8 mouse cellular contexts compared by ENCODE assay signal in genomic region chr15:102516728-102517404, GRCm38 (mm10). TPM values are rescaled to one million over a fixed set of nuclear protein-coding genes. Genes with fewer than 3 reads are reported as not detected.
DNase-seq lines count a peak whose midpoint lies in the region; ATAC-seq and TF ChIP-seq lines count a peak whose summit lies in the region.

TSS of gene Map3k12 (minus strand) at chr15:102517064.

- peak within 1 kb of the TSS; percentile 87 for H3K27ac ChIP-seq in forebrain, embryonic 14.5 days (ENCODE audit: low read depth, low read length)
- H3K27ac ChIP-seq in heart, postnatal 0 days (ENCODE audit: low read depth) = peak within 1 kb of the TSS; percentile 99
- peak within 1 kb of the TSS; percentile 76 for H3K27ac ChIP-seq in liver, embryonic 16.5 days (ENCODE audit: low read length)
- peak within 1 kb of the TSS; percentile 59 for H3K27ac ChIP-seq in olfactory bulb, adult 2 months (ENCODE audit: insufficient read depth, low read depth, low read length)

- peak; percentile 11; the same call in 1 of the 2 replicates for ATAC-seq in cerebellum, adult (ENCODE audit: insufficient number of reproducible peaks, low FRiP score, low TSS enrichment)
- peak; percentile 19 for ATAC-seq in forebrain, embryonic 14.5 days
- no peak for ATAC-seq in heart, postnatal 0 days (ENCODE audit: insufficient read depth, low read depth)
- ATAC-seq in liver, embryonic 16.5 days (ENCODE audit: low read depth) = no peak

- no peaks in the 10 kb centered on the region for H3K27me3 ChIP-seq in forebrain, embryonic 14.5 days (replicated peaks; ENCODE audit: control insufficient read depth, insufficient read depth, low read length)
- no peaks in the 10 kb centered on the region for H3K27me3 ChIP-seq in heart, postnatal 0 days (ENCODE audit: control insufficient read depth, insufficient read depth, low read length)
- H3K27me3 ChIP-seq in liver, embryonic 16.5 days (ENCODE audit: control insufficient read depth, insufficient read depth, low read depth, low read length) = peaks cover 3% of the 10 kb centered on the region; the same call in 1 of the 2 replicates

- H3K36me3 ChIP-seq in forebrain, embryonic 14.5 days (ENCODE audit: control insufficient read depth, insufficient read depth, low read length) = peaks cover 10% of the 10 kb centered on the region
- peaks cover 9% of the 10 kb centered on the region for H3K36me3 ChIP-seq in heart, postnatal 0 days (replicated peaks; ENCODE audit: control insufficient read depth, insufficient read depth, low read length)
- no peaks in the 10 kb centered on the region for H3K36me3 ChIP-seq in liver, embryonic 16.5 days (ENCODE audit: control insufficient read depth, insufficient read depth)

- peak within 1 kb of the TSS; percentile 61 for H3K4me2 ChIP-seq in forebrain, embryonic 14.5 days (ENCODE audit: low read length)
- H3K4me2 ChIP-seq in heart, postnatal 0 days (ENCODE audit: low read depth, low read length) = peak within 1 kb of the TSS; percentile 93
- peak within 1 kb of the TSS; percentile 98 for H3K4me2 ChIP-seq in liver, embryonic 16.5 days (ENCODE audit: low read depth, low read length)

- WGBS in forebrain, embryonic 14.5 days = under 1% methylated on average over 42 of the region's 43 CpGs
- WGBS in heart, postnatal 0 days = under 1% methylated on average over 43 of the region's 43 CpGs
- WGBS in liver, embryonic 16.5 days (ENCODE audit: insufficient replicate concordance) = under 1% methylated on average over 38 of the region's 43 CpGs
- WGBS in olfactory bulb, adult 2 months = under 1% methylated on average over 43 of the region's 43 CpGs

- no peak for TF ChIP-seq CTCF in heart, postnatal 0 days (IDR thresholded peaks at IDR 0.05; ENCODE audit: low read depth)
- 0 out of 2 replicates have a peak, but pooled peaks have one; percentile 5 for TF ChIP-seq CTCF in olfactory bulb, adult 2 months (IDR thresholded peaks at IDR 0.05; ENCODE audit: insufficient read depth, low read depth, low read length)

- peaks cover 21% of the 10 kb centered on the region for H3K4me1 ChIP-seq in forebrain, embryonic 14.5 days (ENCODE audit: control insufficient read depth, insufficient read depth, low read length)
- H3K4me1 ChIP-seq in heart, postnatal 0 days (ENCODE audit: control insufficient read depth, insufficient read depth) = peaks cover 23% of the 10 kb centered on the region
- peaks cover 29% of the 10 kb centered on the region for H3K4me1 ChIP-seq in liver, embryonic 16.5 days (ENCODE audit: control insufficient read depth, low read depth, low read length)
- H3K4me1 ChIP-seq in olfactory bulb, adult 2 months (ENCODE audit: control insufficient read depth, insufficient read depth, low read length) = peaks cover 24% of the 10 kb centered on the region

- peak within 1 kb of the TSS; percentile 87 for H3K9ac ChIP-seq in forebrain, embryonic 14.5 days (ENCODE audit: low read length)
- peak within 1 kb of the TSS; percentile 58 for H3K9ac ChIP-seq in heart, postnatal 0 days (replicated peaks; ENCODE audit: low read depth, low read length)
- peak within 1 kb of the TSS; percentile 69 for H3K9ac ChIP-seq in liver, embryonic 16.5 days (ENCODE audit: low read depth, low read length)

- no peak for TF ChIP-seq EP300 in heart, postnatal 0 days (IDR thresholded peaks at IDR 0.05; ENCODE audit: low read depth)

- no peaks in the 10 kb centered on the region for H3K9me3 ChIP-seq in forebrain, embryonic 14.5 days (replicated peaks; ENCODE audit: control insufficient read depth, low read length)
- no peaks in the 10 kb centered on the region for H3K9me3 ChIP-seq in heart, postnatal 0 days (replicated peaks; ENCODE audit: control insufficient read depth, low read length)
- H3K9me3 ChIP-seq in liver, embryonic 16.5 days (replicated peaks; ENCODE audit: control insufficient read depth, low read length) = no peaks in the 10 kb centered on the region

- peak; percentile 57 for TF ChIP-seq POLR2A in olfactory bulb, adult 2 months (IDR thresholded peaks at IDR 0.05; ENCODE audit: insufficient read depth, low read depth, low read length)

- peak within 1 kb of the TSS; percentile 75 for H3K4me3 ChIP-seq in forebrain, embryonic 14.5 days (ENCODE audit: low read depth, low read length)
- peak within 1 kb of the TSS; percentile 61 for H3K4me3 ChIP-seq in heart, postnatal 0 days (ENCODE audit: low read depth, low read length)
- H3K4me3 ChIP-seq in liver, embryonic 16.5 days (ENCODE audit: low read depth, low read length) = peak within 1 kb of the TSS; percentile 78
- H3K4me3 ChIP-seq in olfactory bulb, adult 2 months (ENCODE audit: insufficient read depth, low read depth, low read length) = peak within 1 kb of the TSS; percentile 85

- peak; percentile 65 for DNase-seq in ES-CJ7 (ENCODE audit: low read depth, low spot score)
- DNase-seq in forebrain, embryonic 14.5 days (ENCODE audit: low spot score) = peak; percentile 77
- DNase-seq in heart, postnatal 0 days (ENCODE audit: low spot score) = peak; percentile 77
- DNase-seq in kidney, postnatal 4 days = peak; percentile 80 to 84
- DNase-seq in thymus, adult 18-20 months = peak; percentile 60 to 69

RNA-seq across cellular contexts. Expression of gene Map3k12, which starts in this region (rescaled TPM):
- polyA plus RNA-seq in forebrain, embryonic 14.5 days (2014; fragmentation: Nextera tagmentation; extraction: Ambion mirVana) = 28.6 and 36.9 TPM in 2 replicates
- 4.7 and 6.1 TPM in 2 replicates for total RNA-seq in heart, postnatal 0 days (2014; rRNA removed; ENCODE audit: low replicate concordance)
- polyA plus RNA-seq in heart, postnatal 0 days (2015; fragmentation: Nextera tagmentation; extraction: Ambion mirVana) = 4.1 and 4.6 TPM in 2 replicates
- polyA plus RNA-seq in liver, embryonic 16.5 days (2015; fragmentation: Nextera tagmentation; extraction: Ambion mirVana) = 1.4 and 2.0 TPM in 2 replicates
- polyA plus RNA-seq in olfactory bulb, adult 2 months (2012; ENCODE audit: insufficient read depth, insufficient read length, low replicate concordance, missing spikeins) = not detected in 2 replicates

Comparison
In these comparisons a context has a peak if more than half of its experiments do, and no peak if none do; other contexts are left out.
1. ATAC-seq: peak in cerebellum, adult (single experiment) and forebrain, embryonic 14.5 days (single experiment); none in heart, postnatal 0 days (single experiment) and liver, embryonic 16.5 days (single experiment).
2. Peak in every context shown above with its lines, with median percentiles within 50 percentile points of each other: DNase-seq, H3K27ac ChIP-seq, H3K4me2 ChIP-seq, H3K4me3 ChIP-seq and H3K9ac ChIP-seq.